Mouse (Mus musculus): Measurements from ENCODE around the gene Nck1.

The Nck1 gene

DNA sequence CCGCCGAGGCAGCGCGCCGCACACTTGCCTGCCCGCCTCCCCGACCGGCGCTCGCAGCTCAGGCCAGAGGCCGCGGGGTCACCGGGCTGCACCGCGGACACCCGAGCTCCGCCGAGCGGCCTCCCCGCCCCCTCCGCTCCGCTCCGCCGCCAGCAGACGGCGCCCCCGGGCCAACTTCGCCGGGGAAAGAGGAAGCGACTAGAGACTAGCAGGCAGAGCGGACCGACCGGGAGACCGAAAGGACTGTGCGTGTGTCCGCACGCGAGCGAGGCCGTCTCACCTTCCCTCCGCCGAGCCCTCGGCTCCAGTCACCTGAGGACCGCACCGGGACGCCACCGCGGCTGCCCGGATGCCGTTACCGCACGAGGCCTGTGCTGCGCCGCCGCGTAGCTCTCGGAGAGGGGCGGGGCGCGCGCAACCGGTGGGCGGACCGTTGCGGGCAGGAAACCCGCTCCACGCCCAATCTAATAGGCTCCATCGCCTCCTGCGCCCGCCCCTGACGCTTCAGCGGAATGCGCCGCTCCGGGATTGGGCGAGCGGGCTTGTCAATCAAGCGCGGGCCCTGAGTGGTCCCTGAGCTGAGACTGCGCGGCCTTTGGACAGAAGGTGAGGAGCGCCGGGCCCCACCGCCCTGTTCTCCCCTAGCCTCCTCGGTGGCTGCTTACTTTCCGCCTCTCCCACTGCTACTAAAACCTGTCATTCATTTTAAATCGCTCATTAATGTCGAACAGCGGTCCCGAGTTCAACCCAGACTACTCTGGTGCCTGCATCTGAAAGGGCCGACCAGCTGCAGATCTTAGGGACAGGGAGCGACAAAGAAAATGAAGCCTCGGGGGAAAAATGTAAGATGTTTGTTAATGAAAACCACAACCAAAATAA is at the start of gene Nck1:
TSS of gene Nck1 (minus strand) at position 420 of the 879 bp plus-strand sequence.
- peak; percentile 98 for DNase-seq (ENCODE audit: low read depth, low spot score)

DNA sequence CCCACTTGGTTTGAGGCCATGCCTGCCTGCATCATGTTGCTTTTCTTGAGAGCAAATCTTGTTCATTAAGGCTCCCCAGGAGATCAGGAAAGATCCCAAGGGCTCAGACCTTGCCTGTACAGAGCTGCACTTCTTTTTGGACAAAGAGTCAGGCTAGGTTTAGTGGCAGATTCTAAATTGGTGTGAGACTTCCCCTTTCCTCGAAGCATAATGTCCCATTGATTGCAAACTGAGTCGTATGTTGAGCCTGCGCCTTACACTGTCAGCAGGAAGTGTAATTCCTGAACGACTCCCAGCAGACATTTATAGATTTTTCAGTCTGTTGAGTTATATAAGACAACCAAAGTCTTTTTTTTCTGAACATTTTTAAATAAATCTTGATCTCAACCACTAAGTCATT is 44.5 kb upstream of the Nck1 start:
- DNase-seq (ENCODE audit: low read depth, low spot score), result no peak

- no peak for DNase-seq (ENCODE audit: low read depth, low spot score)
Measured at GRCm38 (mm10) chr9:100584031-100584430, 38.1 kb upstream of the Nck1 start.

- DNase-seq (ENCODE audit: low read depth, low spot score), result no peak
Measured at GRCm38 (mm10) chr9:100582883-100583575, 37.1 kb upstream of the Nck1 start.

DNA sequence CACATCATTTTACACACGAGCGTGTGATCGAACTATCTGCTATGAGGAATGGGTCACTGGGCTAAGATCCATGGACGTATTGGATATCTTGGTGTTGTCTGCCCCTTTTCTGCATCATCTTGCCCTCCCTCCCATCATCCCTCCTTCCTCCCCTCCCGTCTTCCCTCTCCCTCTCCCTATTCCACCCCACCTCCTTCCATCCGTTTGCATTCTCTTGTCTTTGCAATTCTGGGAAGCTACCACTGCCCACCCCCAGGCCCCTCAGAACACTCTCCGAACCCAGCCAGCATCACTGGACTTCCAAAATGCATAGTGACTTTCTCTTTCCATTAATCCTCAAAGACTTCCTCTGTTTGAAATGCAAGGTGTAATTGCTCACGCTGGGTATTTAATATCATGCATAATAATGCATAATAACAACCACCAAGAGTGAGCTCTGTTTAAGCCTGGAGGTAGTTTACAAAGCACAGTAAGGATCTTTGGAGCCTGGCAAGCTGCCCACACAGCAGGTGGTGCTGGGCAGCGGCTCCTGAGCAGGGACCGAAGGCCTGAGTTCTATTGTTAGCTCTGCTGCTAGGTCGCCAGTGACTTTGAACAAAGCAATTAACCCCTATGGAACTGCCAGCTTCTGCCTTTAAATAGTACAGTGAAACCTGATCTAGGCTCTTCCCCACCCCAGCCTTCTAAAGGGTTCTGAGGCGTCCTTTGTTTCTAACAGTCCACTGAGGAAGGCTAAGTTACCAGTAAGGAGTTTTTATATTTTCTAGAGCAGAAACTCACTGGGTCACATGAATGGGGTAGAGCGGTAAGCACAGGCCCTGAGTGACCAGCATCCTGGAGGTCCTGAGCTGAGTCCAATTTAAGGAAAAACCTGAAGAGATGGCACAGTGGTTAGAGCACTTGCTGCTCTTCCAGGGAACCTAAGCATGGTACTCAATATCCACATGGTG is 35.9 kb upstream of the Nck1 start:
- no peak for DNase-seq (ENCODE audit: low read depth, low spot score)

DNA sequence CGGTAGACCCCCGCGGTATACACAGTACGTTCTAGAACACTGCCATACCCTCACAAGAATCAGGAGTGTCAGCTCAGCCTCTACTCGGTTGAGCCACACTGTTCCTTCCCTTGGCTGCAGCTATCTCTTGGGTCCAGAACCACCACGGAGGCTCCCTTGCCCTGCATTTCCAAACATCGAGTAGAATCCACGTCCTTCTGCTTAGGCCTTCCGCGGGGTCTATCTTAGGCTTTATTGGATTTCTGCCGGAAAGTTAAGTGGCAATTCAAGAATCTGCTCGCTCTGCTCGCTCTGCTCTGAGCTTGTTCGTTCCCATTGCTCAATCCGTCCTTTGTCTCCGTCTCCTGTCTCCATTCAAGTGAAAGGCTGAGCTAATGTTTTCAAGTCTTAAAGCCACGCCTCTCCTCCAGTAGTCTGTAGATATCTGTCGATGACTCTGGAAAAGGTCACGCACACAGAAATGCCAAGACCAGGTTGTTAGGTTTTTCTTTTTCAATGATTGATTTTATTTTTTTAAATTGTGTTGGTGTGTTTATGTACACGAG is 34.3 kb upstream of the Nck1 start:
- no peak for DNase-seq (ENCODE audit: low read depth, low spot score)

DNA sequence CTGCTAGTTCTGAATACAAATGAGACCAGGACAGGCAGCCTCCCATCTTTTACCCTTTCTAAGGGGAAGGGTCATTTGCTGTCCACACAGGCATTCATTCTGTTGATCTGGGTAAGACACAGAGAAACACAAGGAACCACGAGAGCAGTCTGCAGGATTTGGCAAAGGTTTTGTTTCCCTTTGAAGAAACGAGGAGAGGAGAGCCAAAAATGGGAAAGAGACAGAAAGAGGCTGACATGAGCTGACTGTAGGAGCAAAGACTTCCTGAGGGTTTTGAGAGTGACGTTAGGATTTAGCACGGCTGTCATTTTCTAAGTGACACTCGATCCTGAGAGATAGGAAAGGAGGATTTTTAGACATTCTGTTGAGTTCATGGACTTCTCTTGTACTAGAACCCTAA is 28.0 kb upstream of the Nck1 start:
- DNase-seq (ENCODE audit: low read depth, low spot score), result no peak

DNA sequence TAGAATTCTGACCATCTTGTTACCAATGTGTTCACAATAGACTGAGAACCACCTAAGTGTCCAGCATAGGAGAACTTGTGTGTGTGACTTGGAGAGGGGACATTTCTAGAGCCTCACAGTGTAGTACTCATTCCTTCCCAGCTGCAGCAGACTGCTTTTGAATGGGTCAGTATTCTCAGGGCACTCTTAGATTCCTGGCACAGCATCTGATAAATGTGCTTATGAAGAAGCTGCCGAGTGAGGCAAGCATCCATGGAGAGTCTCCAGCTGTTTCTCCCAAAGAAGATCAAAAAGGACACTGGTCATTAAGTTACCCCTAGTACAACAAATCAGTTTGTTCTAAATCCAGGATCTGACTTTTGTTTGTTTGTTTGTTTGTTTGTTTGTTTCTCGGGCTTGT is 27.4 kb upstream of the Nck1 start:
- DNase-seq (ENCODE audit: low read depth, low spot score), result no peak

DNA sequence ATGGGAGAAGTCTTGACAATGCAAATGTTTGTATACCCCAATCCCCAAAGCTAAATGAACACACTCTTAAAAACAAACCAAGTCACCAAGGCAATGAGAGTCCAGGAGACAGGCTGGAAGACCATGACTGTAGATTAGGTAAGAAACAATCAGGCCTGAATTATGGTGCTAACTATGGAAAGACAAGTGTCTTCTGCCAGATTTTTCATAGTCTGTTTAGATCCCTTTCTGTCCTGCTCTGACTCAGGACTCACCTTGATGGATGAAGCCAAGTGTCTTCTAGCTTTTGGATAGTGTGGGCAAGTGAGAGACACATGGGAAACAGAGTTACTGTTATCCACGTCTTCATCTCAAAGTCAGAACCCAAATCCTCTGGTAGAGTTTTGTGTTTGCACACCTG is 25.6 kb upstream of the Nck1 start:
- DNase-seq (ENCODE audit: low read depth, low spot score), result no peak

DNA sequence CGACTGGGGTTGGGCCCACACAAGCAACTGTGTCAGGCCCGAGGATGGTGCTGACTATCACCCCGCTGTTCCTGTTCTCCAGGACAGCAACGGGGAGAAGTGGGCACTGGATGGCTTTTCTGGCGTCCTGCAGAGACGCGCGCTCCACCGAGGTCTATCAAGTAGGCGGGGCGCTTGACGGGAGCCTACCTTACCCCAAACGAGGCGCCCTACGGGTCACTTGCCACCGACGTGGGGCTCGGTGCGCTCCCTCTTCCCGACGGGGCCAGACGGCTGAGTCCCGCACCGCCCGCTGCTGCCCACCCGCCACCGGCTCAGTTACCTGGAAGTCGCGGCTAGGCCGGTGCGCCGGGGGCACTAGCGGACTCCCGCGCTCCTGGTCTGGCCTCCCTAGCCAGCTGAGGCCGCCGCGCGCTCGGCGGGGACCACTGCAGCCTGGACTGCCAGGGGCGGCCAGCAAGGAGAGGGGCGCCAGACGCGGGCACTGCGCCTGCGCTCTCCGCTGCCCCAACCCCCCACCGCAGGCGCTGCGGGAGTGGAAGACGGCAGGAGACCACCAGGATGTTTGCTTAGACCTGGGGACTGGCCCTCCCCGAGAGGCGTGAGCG is 24.8 kb upstream of the Nck1 start, which contains the start of gene Slc35g2:
TSS of gene Slc35g2 (minus strand) at position 465 of the 608 bp plus-strand sequence.
- DNase-seq (ENCODE audit: low read depth, low spot score), result peak; percentile 11

DNA sequence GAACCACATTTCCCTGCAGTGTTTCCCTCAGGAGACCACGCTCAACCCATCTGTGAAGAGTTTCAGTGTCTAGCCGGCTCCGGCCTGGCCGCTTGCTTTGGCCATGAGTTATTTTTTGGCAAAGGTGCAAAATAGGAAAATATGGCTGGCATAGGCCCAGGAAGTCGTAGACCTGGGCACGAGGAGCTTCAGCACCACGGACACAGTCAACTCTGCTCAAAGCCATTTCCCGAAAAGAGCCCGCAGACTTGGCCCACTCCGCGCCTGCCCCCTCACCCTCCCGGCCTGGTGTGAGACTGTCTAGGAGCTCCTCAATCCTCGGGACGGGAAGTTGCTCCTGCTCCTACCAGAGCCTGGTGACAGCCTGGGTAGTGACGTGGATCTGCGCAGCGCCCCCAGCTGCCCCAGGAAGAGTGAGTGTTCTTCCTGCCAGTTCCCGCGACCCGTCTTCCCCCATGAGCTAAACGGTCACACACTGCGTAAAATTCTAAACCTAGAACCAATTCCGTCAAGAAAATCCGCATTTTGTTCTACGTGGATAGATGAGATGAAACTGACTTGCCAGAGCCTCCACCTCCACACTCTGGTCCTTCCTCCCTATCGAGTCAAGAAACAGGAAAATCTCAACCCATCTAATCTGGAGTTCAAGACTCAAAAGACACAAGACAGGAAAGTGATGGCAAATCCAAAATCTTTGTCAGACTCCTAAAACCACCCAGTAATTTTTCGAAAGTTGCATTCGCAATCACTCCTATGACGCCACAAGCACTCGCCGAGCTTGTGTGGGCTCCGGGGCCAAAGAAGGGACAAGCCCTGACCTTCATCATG is 24.1 kb upstream of the Nck1 start:
- DNase-seq (ENCODE audit: low read depth, low spot score), result no peak

DNA sequence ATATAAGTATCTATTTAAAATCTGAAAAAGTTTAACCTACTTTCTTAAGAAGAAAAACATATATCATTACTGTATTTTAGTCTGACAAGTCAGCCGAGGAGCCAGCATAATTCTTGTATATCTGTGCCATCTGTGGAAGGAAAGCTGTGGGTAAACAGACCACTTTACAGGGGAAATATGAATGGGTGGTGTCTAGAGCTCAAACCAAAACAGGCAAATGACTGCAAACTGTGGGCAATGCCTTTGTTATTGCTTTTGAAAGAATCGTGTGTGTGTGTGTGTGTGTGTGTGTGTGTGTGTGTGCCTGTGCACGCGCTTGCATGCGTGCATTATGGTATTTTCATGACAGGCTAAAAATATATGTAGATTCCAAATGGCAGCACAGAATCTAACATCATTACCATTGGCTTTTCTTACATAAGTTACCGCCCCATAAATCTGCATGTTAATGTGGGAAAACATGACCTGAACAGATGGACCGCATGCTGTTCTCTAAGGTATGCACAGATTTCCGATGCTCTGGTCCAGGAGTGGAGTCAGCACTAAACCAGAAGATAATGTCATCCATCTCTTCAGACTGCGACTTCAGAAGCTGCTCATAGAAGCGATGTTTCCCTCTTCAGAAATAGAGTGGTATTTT is 14.4 kb upstream of the Nck1 start:
- DNase-seq (ENCODE audit: low read depth, low spot score), result no peak

GRCm38 (mm10) chr9:100558991-100559390 is 13.1 kb upstream of the Nck1 start:
- DNase-seq (ENCODE audit: low read depth, low spot score), result no peak

DNA sequence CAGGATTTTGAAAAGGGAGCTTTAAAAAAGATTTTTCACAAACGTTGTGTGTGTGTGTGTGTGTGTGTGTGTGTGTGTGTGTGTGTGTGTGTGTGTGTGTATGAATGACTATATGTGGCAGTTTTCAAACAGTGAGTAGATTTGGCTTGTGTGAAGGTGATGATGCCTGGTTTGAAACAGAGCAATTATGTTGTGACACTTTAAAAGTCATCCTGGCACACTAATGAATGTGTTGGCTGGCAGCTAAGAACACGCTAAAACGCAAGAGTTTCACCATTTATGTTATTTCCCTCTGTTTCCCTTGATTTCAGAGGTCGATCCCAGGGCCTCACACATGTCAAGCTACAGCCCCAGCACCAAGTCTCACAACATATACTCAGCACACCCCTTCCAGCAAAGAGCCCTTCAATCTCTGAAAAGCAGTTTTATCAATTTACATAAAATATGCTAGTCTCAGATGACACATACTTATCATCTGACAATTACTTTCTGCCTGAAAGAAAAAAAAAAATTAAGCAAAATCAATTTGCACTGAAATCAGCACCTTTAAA is 12.2 kb upstream of the Nck1 start:
- no peak for DNase-seq (ENCODE audit: low read depth, low spot score)

- no peak for DNase-seq (ENCODE audit: low read depth, low spot score)
Measured at GRCm38 (mm10) chr9:100555686-100556085, 9.8 kb upstream of the Nck1 start.

- DNase-seq (ENCODE audit: low read depth, low spot score), result peak; percentile 61
Measured at GRCm38 (mm10) chr9:100548313-100548712, 2.4 kb upstream of the Nck1 start.

DNA sequence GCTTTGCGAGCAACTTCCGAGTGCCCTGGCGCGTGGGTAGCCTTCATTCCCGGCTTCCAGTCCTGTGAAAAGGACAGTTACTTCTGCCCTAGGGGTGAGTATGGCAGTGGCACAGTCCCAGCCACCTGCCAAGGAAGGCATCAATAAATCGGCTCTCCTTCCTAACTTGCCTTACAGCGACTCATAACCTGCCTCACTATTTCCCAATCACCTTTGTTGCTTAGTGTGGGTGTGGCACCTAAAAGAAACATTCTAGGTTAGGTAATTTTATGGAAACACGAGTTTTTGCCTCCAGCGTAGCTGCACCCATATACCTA is 618 bp upstream of the Nck1 start:
- no peak for DNase-seq (ENCODE audit: low read depth, low spot score)

GRCm38 (mm10) chr9:100544948-100545714 is 803 bp downstream of the Nck1 start:
- DNase-seq (ENCODE audit: low read depth, low spot score), result no peak

All from CD4-positive helper T cell, adult 2 months (primary cell).